Mouse (Mus musculus): Measurements from ENCODE around the gene Ylpm1.

DNA sequence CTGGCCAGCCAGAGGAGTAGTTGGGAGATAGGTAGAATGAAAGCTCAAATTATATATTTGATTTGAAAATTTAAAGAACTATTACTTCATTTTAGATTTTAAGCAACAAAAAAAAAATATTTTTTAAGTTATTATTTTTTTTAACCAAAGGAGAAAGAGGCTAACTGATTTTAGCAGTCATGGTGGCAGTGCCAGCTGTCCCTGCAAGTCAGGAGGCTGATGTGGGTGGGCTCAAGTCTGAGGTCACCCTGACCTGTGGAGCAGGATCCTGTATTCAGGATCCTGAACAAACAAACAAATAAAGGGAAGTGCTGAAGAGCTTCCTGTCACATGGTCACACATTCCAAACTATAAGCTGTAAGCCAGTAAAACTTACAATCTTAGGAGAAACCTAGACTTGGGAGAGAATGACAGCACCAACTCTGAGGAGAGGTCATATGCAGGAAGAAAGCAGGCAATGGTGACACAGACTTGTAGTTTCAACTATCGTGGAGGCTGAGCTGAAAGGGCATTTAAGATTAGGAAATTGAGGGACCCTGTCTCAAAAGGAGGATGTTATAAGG, 37.2 kb upstream of the Ylpm1 start:
- TF ChIP-seq CTCF (IDR thresholded peaks at IDR 0.05; ENCODE audit: low read depth) (no peak), EP300 (IDR thresholded peaks at IDR 0.05; ENCODE audit: low read depth) (no peak)

All from liver, embryonic 14.5 days (tissue).